Mouse (Mus musculus): ENCODE data around the gene Ccdc191.

GRCm38 (mm10) chr16:43958038-43958437 lies 68.4 kb downstream of the Ccdc191 start:
- no peak for TF ChIP-seq CTCF (IDR thresholded peaks at IDR 0.05; ENCODE audit: low read depth)
- no peak for TF ChIP-seq EP300 (optimal IDR thresholded peaks at IDR 0.05)

Measured in stomach, postnatal 0 days (tissue).